ENCODE assay signal across 29 mouse cellular contexts in genomic region chr14:62731902-62732301, GRCm38 (mm10). TPM values are rescaled to one million over a fixed set of nuclear protein-coding genes. Genes with fewer than 3 reads are reported as not detected.
DNase-seq lines count a peak whose midpoint lies in the region; ATAC-seq and TF ChIP-seq lines count a peak whose summit lies in the region.
"Had no signal": no experiment of that assay in that cellular context is flagged by ENCODE, and none has a peak within 500 bp of the region (broad histone marks: within the 10 kb centered on the region; RNA-seq: fewer than 3 reads in every experiment).

No protein-coding gene starts in this region.

- H3K36me3 ChIP-seq in heart, embryonic 16.5 days (ENCODE audit: control insufficient read depth, insufficient read depth) = peaks cover 7% of the 10 kb centered on the region; the same call in 1 of the 2 replicates
- H3K36me3 ChIP-seq: midbrain, embryonic 15.5 days had no signal

- H3K4me1 ChIP-seq in heart, embryonic 16.5 days (ENCODE audit: control insufficient read depth, insufficient read depth, low read length) = peaks cover 2% of the 10 kb centered on the region; the same call in 1 of the 2 replicates
- H3K4me1 ChIP-seq: forebrain, embryonic 13.5 days; heart, embryonic 13.5 days; hindbrain, embryonic 12.5 days; intestine, embryonic 15.5 days; midbrain, embryonic 10.5 days; midbrain, embryonic 15.5 days; neural tube, embryonic 15.5 days had no signal

- no peak overlapping the region for H3K27ac ChIP-seq in gastrocnemius, adult 2 months
- H3K27ac ChIP-seq in heart, embryonic 16.5 days (ENCODE audit: low read length) = 0 out of 2 replicates have a peak overlapping the region, but pooled peaks have one; percentile 11
- H3K27ac ChIP-seq: forebrain, embryonic 13.5 days; heart, embryonic 13.5 days; hindbrain, embryonic 12.5 days; hindbrain, postnatal 0 days; intestine, embryonic 15.5 days; liver, embryonic 14.5 days; midbrain, embryonic 10.5 days; midbrain, embryonic 15.5 days; neural tube, embryonic 15.5 days had no signal

- H3K4me3 ChIP-seq in gastrocnemius, adult 2 months = no peak overlapping the region
- no peak overlapping the region for H3K4me3 ChIP-seq in heart, embryonic 16.5 days (ENCODE audit: low read length)
- H3K4me3 ChIP-seq: forebrain, embryonic 13.5 days; heart, embryonic 13.5 days; hindbrain, embryonic 12.5 days; intestine, embryonic 15.5 days; midbrain, embryonic 10.5 days; midbrain, embryonic 15.5 days; neural tube, embryonic 15.5 days had no signal

- peak; percentile 40 for DNase-seq in gastrocnemius, adult 2 months
- no peak for DNase-seq in gastrocnemius, postnatal 36 days
- peak; percentile 11 for DNase-seq in heart, adult 8-10 months (ENCODE audit: low spot score)
- DNase-seq in heart, postnatal 25 days (ENCODE audit: low spot score) = no peak
- peak; percentile 8 for DNase-seq in heart, postnatal 4 days
- DNase-seq in urinary bladder, postnatal 4 days (ENCODE audit: low spot score in 2 of 2) = no peak
- DNase-seq: adrenal gland, adult 8-10 months; cerebellum, adult 11 months; cerebellum, adult 9-10 months; cerebellum, postnatal 36 days; kidney, adult 2 months; kidney, postnatal 36 days; lung, adult 2 months; lung, postnatal 10 days; right cerebral cortex, postnatal 25 days; spleen, adult 18-20 months; thymus, adult 2 months; thymus, postnatal 36 days had no signal

- H3K4me2 ChIP-seq in heart, embryonic 16.5 days (ENCODE audit: low read depth, low read length) = no peak overlapping the region
- H3K4me2 ChIP-seq: forebrain, embryonic 13.5 days; heart, embryonic 13.5 days; hindbrain, embryonic 12.5 days; intestine, embryonic 15.5 days; midbrain, embryonic 15.5 days; neural tube, embryonic 15.5 days had no signal

- no peak for TF ChIP-seq CTCF in gastrocnemius, adult 2 months (IDR thresholded peaks at IDR 0.05)

- H3K27me3 ChIP-seq in heart, embryonic 16.5 days (ENCODE audit: control insufficient read depth, insufficient read depth, low read length) = no peaks in the 10 kb centered on the region
- H3K27me3 ChIP-seq: forebrain, embryonic 13.5 days; heart, embryonic 13.5 days; hindbrain, embryonic 12.5 days; intestine, embryonic 15.5 days; midbrain, embryonic 15.5 days; neural tube, embryonic 15.5 days had no signal

- no peak overlapping the region for H3K9ac ChIP-seq in heart, embryonic 16.5 days (ENCODE audit: low read length)
- H3K9ac ChIP-seq: forebrain, embryonic 13.5 days; heart, embryonic 13.5 days; hindbrain, embryonic 12.5 days; intestine, embryonic 15.5 days; liver, embryonic 14.5 days; midbrain, embryonic 15.5 days; neural tube, embryonic 15.5 days had no signal

- intact Hi-C loops in gastrocnemius, adult 2 months (cut with DNase I) = no loop called here
- intact Hi-C loops in gastrocnemius, postnatal 36 days (cut with DNase I) = no loop called here
- intact Hi-C loops in heart, postnatal 25 days (cut with DNase I) = no loop called here

- no peak for ATAC-seq in heart, embryonic 16.5 days (replicated peaks; ENCODE audit: extremely low read depth, insufficient read depth, low FRiP score)
- ATAC-seq: forebrain, embryonic 13.5 days; hindbrain, postnatal 0 days; intestine, embryonic 15.5 days; midbrain, embryonic 15.5 days had no signal

- WGBS in heart, embryonic 16.5 days = 50% methylated on average over 1 of the region's 1 CpGs

- H3K9me3 ChIP-seq in heart, embryonic 16.5 days (replicated peaks; ENCODE audit: control insufficient read depth, low read length) = no peaks in the 10 kb centered on the region
- H3K9me3 ChIP-seq: forebrain, embryonic 13.5 days; G1E; heart, embryonic 13.5 days; hindbrain, embryonic 12.5 days; intestine, embryonic 15.5 days; midbrain, embryonic 10.5 days; midbrain, embryonic 15.5 days; neural tube, embryonic 15.5 days had no signal

RNA-seq across cellular contexts. Expression of gene Ints6, which starts 29.1 kb away (rescaled TPM):
- total RNA-seq in gastrocnemius, adult 2 months (2021) = 10 to 100 TPM; 15.9 to 17.6 TPM
- 10 to 100 TPM in 1 of 2 experiments, 1 to 10 TPM in 1; 10.0 to 11.8 TPM for total RNA-seq in gastrocnemius, postnatal 36 days (2021)
- total RNA-seq in heart, adult 8-10 months (2022) = 10 to 100 TPM; 12.7 to 15.2 (median 13.9) TPM
- total RNA-seq in heart, postnatal 25 days (2021) = 10 to 100 TPM; 15.6 to 17.7 TPM
- polyA plus RNA-seq in heart, embryonic 16.5 days (2015; fragmentation: Nextera tagmentation; extraction: Ambion mirVana) = 15.6 TPM in 2 replicates
- total RNA-seq in heart, postnatal 4 days (2021) = 10 to 100 TPM; 19.0 to 25.0 TPM

Comparison
In these comparisons a context has a peak if more than half of its experiments do, and no peak if none do; other contexts are left out.
1. DNase-seq: peak in gastrocnemius, adult 2 months (single experiment), heart, adult 8-10 months (single experiment) and heart, postnatal 4 days (single experiment); none in gastrocnemius, postnatal 36 days (0 of 2), heart, postnatal 25 days (single experiment) and urinary bladder, postnatal 4 days (0 of 2).